Mouse (Mus musculus): ENCODE results near the gene Cdk8.
A peak's percentile ranks its signal among the peaks of the same experiment; 100 is the strongest.
"Not testable (repeated sequence)": the region's sequence is repeated elsewhere in the genome, so short reads cannot be mapped to it uniquely, and the experiment has no call there.

Cdk8 gene

DNA sequence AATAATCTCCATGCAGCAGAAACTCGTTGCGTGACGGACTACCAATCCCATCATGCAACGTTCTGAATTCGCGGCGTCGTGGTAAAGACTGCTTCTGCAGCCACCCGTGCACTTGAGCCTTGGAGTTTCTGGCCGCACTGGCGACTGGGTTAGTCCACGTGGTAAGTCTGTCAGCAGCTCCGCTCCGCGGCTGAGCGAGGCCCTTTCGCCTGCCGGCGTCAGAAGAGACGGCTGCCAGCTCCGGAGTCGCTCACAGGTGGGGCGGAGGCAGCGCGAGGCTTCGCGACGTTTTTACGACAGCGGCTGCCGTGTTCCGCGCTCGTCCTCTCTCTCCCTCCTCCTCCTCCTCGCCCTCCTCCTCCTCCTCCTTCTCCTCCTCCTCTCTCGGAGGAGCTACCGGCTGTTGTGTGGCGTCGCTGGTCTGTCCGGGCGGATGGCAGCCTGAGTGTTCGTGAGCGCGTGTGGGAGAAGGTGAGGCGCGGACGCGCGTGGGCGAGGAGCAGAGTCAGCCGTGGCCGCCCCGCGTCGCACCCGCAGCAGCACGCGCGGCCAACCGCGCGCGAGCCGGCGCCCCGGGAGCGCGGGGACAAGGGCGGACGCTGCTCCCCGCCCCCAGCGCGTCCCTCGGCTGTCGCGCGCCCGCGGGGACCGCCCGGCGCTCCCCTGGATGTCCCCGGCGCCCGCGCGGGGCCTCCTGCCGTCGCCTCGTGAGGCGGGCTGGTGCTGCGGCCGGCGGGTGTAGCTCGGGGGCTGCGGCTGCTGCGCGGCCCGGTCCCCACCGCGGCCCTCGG, at the start of gene Cdk8:
Gene Cdk8 (plus strand): TSS at position 367 of the 791 bp plus-strand sequence.
- DNase-seq (ENCODE audit: extremely low spot score, low read depth, low spot score), result peak; percentile 60

DNA sequence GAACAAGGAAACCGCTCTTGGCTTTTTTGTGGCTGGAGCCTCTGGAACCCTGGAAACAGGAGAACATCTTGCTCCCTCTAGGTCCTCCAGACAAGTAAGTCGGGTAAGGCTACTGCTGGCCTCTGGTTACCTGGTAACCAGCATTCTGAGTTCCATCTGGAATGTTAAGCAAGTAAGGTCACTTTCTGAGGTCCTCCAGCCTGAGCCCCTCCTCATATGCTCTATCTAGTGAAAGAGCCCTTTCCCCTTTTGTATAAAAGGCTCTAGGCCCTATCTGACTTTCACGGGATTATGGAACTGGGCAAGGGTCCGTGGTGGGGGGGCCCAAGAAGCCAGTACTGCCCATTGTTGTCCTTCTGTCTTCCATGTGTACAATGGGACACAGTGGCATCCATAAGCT, 45.8 kb upstream of the Cdk8 start, which contains the start of gene 1700001J03Rik:
Gene 1700001J03Rik (minus strand): TSS at position 101 of the 400 bp plus-strand sequence.
- not testable (repeated sequence) for DNase-seq (ENCODE audit: extremely low spot score, low read depth, low spot score)

DNA sequence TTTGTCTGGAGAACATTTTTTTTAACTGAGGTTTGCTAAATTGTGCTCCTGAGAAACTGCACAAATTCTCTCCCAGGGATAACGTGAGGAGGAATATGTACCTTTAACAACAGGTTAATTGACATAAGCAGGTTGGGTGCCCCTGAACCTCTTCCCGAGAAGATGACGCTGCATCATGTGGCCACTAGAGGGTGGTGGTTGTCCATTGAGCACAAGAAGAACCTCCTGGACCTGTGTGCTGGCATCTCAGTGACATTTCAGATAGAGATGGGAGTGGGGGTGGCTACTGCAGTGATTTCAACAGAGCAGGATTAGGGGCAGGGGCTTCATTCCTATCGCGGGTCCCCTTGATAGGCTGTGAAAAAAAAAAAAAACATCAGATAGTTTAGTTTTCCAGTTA, 43.6 kb upstream of the Cdk8 start:
- not testable (repeated sequence) for DNase-seq (ENCODE audit: extremely low spot score, low read depth, low spot score)

DNA sequence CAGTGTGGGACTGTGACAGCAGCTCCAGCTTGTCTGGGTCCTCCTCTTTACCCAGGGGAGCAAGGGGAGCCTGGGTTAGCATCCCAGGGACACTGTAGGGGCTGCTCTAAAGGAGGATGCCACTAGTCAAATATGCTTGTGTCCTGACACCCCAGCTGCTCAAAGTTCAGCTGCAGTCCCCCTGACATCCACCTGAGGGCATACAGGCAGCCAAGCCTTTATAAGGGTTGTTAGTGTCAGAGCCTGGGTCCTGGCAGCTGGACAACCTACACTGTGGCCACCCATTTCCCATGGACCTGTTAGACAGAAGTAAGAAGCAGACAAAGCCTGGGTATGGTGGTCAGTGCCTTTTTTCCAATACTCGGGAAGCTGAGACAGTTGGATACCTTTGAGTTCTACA, 42.9 kb upstream of the Cdk8 start:
- no peak for DNase-seq (ENCODE audit: extremely low spot score, low read depth, low spot score)

DNA sequence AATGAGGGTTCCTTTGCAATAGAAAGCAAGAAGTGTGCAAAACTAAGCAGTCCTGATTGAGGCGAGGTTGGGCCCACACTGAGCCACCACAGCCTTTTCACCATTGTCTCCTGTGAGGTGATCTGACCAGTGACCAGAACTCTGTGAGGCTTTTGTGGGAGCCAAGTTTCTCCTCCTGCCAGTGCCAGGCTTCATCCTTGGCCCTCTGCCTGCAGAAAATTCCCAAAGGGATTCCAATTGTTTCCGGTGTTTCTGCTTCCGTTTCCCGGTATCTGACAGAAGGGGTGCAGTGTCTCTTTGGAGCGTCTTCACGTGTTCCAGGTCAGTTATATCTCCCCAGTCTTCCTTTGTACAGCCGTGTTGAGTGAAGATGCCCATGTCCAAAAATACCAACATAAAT, 42.3 kb upstream of the Cdk8 start:
- DNase-seq (ENCODE audit: extremely low spot score, low read depth, low spot score), result no peak

DNA sequence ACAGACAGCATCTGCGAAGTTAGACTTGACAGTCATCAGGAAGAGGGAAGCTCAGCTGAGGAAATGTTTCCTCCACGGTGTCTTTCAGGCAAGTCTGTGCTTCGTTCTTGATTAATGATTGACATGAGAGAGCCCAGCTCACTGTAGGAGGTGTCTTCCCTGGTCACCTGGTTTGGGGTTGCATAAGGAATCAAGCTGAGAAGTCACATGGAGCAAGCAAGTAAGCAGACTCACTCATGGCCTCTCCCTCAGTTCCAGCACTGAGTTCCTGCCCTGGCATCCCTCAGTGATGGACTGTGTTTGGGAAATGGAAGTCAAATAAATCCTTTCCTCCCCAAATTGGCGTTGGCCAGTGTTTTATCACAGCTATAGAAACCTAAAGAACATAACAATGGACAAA, 40.9 kb upstream of the Cdk8 start:
- no peak for DNase-seq (ENCODE audit: extremely low spot score, low read depth, low spot score)

DNA sequence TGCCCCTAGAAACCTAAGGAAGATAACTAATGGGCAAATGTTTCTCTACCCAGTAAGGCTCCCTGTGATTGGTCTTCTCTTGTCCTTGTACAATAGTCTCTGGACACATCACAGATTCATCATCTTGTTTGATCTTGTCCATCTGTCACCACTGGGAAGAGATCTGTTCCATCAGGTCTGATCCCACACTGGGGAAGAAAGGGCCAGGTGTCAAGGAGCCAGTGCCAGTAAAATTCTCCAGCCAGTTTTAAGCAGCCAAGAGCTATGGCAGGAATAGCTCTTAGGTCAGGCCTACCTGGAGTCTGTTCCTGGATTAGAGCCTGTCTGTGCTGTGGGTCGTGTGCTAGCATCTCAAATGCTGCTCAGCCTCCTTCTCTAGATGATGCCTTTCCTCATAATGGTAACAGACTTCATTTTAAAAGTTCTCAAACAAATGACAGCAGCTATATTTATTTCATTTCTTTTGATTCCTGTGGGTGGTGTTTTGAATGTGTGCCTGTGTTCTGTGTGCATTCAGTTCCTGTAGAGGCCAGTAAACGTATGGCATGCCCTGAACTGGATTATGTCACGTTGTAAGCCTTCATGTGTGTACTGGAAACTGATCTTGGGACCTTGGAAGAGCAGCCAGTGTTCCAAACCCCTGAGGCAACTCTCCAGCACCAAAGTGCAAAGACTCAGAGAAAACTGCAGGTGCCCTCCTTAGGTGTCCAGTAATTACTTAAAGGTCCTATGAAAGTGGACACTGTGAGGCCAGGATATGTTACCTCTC, 40.3 kb upstream of the Cdk8 start:
- no peak for DNase-seq (ENCODE audit: extremely low spot score, low read depth, low spot score)

DNA sequence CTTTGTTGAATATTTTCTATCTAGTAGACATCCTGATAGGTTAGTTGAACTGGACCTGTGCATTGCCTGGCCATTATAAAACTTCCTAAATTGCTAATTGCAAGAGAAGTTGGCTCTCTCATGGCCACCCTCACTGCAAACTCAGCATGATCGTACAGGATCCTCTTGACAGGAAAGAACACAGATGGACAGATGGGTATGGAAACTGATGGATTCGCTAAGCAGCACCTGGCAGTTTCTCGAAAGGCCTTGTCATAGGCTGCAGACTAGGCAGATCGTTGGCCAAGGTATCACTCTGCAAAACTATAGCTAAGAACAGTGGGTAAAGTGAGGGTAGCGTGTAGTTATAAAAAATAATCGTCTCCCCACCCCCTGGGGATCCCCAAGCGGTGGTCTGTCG, 37.7 kb upstream of the Cdk8 start:
- DNase-seq (ENCODE audit: extremely low spot score, low read depth, low spot score), result no peak

DNA sequence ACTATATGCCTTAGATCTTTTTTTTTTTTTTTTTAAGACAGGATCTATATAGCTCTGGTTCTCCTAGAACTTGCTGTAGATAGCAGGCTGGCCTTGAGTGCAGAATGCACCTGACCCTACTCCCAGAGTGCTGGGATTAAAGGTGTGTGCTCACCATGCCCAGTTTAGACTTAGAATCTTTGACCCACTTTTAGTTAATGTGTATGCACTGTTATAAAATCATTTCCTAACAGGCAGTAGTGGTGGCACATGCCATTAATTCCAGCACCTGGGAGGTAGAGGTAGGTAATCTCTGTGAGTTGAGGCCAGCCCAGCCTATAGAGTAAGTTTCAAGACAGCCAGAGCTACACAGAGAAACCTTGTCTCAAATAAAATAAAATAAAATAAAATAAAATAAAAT, 32.0 kb upstream of the Cdk8 start:
- DNase-seq (ENCODE audit: extremely low spot score, low read depth, low spot score), result no peak

DNA sequence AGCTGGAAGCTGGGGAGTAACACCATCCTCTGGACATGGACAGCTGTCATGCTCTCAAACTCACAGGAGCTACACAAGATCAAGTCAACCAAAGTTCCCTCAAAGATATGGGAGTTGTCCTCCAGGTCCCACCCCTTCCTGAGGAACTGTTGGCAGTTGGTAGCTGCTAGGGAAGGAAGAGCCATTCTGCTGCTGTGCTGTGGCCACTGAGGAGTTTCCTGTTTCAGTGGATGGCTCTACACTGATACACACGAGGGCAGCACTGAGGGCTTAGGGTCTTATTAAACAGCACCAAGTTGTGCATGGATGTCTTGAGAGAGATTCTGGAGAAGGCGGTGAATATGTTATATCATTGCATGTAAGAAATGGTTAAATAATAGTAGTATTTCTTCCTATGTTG, 31.5 kb upstream of the Cdk8 start:
- DNase-seq (ENCODE audit: extremely low spot score, low read depth, low spot score), result no peak

DNA sequence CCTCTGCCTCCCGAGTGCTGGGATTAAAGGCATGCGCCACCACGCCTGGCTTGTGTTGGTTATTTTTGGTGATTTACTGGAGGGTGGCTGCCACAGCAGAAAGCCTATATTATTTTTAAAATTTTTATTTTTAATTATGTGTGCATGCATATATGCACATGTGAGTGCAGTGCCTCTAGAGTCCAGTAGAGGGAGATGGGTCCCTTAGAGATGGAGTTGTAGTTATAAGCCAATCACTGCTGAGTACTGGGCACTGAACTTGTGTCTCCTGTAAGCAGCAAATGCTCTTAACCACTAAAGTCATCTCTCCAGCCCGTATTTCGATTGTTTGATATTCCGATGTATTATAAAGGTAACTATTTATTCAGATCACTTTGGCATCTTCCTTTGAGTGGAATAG, 30.4 kb upstream of the Cdk8 start:
- no peak for DNase-seq (ENCODE audit: extremely low spot score, low read depth, low spot score)

DNA sequence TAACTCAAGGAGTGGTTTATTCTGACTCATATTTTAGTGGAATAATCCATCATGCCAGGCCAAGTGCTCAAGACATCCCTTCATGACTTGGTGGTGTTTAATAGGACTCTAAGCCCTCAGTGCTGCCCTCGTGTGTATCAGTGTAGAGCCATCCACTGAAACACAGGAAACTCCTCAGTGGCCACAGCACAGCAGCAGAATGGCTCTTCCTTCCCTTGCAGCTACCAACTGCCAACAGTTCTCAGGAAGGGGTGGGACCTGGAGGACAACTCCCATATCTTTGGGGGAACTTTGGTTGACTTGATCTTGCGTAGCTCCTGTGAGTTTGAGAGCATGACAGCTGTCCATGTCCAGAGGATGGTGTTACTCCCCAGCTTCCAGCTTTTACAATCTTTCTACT, 27.1 kb upstream of the Cdk8 start:
- DNase-seq (ENCODE audit: extremely low spot score, low read depth, low spot score), result no peak

DNA sequence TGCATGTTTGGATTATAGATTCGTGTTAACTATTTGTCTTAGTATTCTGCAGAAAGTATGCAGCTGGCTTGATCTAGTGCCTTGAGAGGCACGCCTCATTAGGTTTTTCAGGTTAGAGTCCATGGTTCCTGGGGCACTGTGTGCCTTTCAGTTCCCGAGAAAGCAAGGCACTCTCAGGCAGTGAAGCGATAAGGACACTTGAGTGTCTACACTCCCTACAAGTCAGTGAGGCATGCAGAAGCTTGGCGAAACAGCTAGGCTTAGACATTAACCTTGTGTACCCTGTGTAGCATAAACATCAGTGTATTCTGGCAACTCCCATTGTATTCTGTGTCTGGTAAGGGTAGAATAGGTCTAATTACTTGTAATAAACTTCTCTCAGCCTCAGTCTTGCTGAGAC, 25.5 kb upstream of the Cdk8 start:
- no peak for DNase-seq (ENCODE audit: extremely low spot score, low read depth, low spot score)

DNA sequence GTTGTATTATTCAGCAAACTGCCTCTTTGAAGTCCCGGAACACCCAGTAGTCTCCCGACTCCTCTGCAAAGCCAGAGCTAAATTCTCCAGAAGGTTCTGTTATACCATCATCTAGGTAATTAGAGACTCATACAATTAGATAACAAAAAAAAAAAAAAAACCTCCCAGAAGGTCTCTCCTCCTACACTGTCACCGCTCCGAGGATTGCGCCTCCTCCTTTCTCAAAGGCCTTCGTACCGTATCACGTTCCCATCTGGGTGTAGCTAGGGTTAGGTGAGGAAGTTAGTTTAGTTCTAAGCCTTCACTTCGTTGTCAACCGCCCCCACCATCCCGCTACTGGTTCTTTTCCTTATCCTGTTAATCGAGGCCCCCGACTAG, 10.5 kb upstream of the Cdk8 start:
- DNase-seq (ENCODE audit: extremely low spot score, low read depth, low spot score), result no peak

DNA sequence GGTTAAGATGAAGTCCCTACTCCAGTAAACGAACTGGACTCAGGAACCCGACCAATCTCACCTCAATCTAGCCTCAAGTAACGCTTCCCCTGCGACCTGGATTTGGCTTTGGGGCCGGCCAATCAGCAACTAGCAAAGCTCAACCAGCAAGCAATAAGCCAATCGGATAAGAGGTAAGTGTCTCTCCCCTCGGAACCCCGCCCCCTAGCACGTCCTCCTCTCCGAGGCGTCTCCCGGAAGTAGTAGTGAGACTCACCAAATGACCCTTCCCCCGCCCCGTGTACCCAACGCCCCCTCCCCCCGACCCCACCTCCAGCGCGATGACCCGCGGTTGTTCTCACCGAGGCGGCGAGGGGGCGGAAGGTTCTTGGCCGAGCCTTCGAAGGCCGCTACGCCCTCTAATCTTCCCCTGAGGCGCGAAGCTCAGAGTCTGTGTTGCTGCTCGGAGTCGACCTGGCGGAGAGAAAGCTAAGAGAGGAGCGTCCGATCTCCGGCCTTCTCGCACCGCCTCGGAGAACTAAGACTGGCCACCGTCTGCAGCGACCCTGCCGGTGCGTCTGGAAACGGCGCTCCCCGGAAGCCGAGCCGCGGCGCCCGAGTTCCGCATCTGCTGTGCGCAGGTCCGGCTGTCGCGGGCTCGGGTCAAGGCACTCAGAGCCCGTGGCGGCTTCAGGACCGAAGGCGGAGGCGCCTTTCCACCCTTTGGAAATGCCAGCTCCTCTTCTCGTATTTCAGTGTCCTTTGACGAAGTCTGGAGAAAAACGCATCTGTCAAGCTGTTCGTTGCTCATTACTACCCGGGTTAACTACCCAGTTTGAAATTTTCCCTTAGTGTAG, 9.9 kb upstream of the Cdk8 start, which contains the start of gene Rnf6:
Gene Rnf6 (minus strand): TSS at position 677 of the 836 bp plus-strand sequence.
- DNase-seq (ENCODE audit: extremely low spot score, low read depth, low spot score), result peak; percentile 80

DNA sequence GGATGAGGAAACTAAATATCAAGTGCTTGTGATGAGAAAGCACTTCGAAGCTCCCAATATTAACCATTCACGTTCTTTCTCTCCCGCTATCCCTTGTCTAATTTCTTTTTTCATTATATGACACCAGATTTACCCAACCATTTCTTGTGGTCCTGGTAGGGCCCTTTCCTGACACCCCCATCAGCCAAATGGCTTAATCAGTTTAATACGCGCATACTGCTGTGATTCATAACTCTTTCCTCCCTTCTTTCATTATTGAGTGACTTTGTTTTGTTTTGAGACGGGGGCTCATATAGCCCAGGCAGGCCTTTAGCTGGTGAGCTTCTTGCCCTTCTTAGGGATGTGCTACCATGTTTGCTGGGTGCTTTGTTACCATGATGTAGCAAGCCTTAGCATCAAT, 9.3 kb upstream of the Cdk8 start:
- DNase-seq (ENCODE audit: extremely low spot score, low read depth, low spot score), result no peak

DNA sequence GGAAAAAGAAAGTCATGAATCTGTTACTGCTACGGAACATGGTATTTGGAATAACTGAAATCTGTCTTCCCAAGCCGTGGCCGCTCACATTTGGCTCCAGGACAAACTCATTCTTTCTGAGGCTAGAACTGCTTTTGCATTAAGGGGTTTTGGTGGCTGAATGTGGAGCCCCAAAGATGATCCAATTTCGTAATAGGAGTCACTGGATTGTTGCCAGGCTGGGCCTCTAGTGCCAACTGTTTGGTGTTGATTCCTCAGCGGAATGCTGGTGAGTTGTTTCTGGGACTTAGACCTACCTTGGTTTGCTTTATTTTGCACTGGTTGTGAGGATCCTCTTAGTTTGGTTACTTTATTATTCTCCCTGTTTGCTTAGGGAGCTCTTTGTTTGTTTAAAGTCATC, 7.2 kb upstream of the Cdk8 start:
- no peak for DNase-seq (ENCODE audit: extremely low spot score, low read depth, low spot score)

DNA sequence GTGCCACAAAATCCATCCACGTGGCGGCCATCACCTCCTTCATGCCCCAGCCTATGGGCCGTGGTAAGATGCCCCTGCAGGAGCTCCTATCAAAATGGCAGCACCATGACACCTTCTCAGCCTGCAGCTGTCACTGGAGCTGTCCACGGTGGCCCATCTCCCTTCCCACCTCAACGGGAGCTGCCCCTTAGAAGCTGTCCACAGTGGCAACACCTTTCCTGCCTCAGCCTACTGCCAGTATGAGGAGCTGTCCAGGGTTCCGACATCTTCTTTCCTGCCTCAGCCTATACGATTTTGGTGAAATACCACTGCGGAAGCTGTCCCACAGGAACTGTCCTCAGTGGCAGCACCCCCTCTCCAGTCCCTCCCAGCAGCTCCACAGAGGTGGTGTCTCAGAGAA, 3.5 kb upstream of the Cdk8 start:
- DNase-seq (ENCODE audit: extremely low spot score, low read depth, low spot score), result no peak

DNA sequence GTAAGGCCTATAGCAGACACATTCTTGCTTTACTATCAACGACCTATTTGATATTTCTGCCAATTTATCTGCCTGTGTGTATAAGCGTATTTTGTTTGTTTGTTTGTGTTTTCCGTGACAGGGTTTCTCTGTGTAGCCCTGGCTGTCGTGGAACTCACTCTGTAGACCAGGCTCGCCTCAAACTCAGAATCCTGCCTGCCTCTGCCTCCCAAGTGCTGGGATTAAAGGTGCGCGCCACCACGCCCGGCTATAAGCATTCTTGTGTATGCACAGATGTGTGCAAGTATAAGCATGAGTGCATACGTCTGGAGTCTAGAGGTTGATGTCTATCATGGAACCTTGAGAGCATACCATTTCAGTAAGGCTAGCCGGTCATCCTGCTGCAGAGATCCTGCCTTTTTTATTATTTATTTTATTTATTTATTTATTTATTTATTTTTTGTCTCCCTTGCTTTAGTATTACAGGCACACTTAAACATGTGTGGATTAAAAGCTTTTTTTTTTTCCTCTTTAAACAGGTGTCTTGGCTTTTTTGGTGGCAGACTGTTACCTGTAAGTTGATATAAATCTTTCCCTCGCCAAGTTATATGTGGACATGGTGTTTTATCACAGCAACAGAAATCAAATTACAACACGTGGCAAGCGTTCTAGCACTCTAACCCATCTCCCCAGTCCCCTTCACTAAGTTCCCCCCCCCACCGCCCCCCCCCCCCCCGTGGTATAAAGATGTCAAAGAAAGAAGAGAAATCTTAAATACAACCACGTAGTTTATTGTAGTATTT, 970 bp upstream of the Cdk8 start:
- DNase-seq (ENCODE audit: extremely low spot score, low read depth, low spot score), result no peak

DNA sequence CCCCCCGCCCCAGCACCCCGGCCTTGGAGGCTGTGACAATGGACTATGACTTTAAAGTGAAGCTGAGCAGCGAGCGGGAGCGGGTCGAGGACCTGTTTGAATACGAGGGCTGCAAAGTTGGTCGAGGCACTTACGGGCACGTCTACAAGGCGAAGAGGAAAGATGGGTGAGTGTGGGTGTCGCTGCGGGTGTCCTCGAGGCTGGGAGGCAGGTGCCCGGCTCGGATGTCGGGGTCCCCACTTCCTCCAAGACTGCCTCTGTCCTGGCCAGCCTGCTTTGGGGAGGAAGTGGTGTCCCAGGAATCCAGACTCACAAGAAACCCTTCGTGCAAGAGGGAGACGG, 596 bp downstream of the Cdk8 start:
- DNase-seq (ENCODE audit: extremely low spot score, low read depth, low spot score), result no peak
